Mouse (Mus musculus) forebrain, embryonic 11.5 days (tissue): ENCODE measurements at regions not wholly inside any gene's neighbourhood (a gene's known extent, or its start where the extent isn't known, plus 50 kb on each side); places are given as distances from the start of the nearest gene placed in this dataset.

Experiments
- ATAC-seq: fragments of 200-750 bp; cut with Nextera tagmentation; replicated peaks from 2 replicates; pipeline ENCODE4 v1.8.0; 2017; ENCODE audit warnings: moderate TSS enrichment; ENCODE audit not compliant: low FRiP score
- DNase-seq: peaks from one replicate; pipeline ENCODE4 v3.0.0-alpha.2; 2017; ENCODE audit warnings: low spot score
- H3K27ac ChIP-seq: fragments of 300-500 bp; sonication (generic); 2 replicates; pipeline ENCODE4 v1.5.1; 2014; ENCODE audit warnings: low read depth, low read length
- H3K27me3 ChIP-seq: fragments of 300-500 bp; sonication (generic); 2 replicates; pipeline ENCODE4 v1.6.1; 2014; ENCODE audit warnings: mild to moderate bottlenecking, low read length, mixed read lengths; ENCODE audit not compliant: control insufficient read depth, insufficient read depth
- H3K36me3 ChIP-seq: fragments of 300-500 bp; sonication (generic); 2 replicates; pipeline ENCODE4 v1.6.1; 2014; ENCODE audit warnings: mild to moderate bottlenecking, low read length, moderate library complexity, mixed read lengths; ENCODE audit not compliant: control insufficient read depth, insufficient read depth
- H3K4me1 ChIP-seq: fragments of 300-500 bp; sonication (generic); replicated peaks from 2 replicates; pipeline ENCODE4 v1.6.1; 2014; ENCODE audit warnings: low read length, mixed read lengths; ENCODE audit not compliant: control insufficient read depth, insufficient read depth
- H3K4me2 ChIP-seq: fragments of 300-500 bp; sonication (generic); 2 replicates; pipeline ENCODE4 v1.6.1; 2014; ENCODE audit warnings: low read depth, mild to moderate bottlenecking, low read length, moderate library complexity, mixed read lengths; ENCODE audit not compliant: severe bottlenecking
- H3K4me3 ChIP-seq: fragments of 300-500 bp; sonication (generic); 2 replicates; pipeline ENCODE4 v1.5.1; 2014; ENCODE audit warnings: low read depth, low read length
- H3K9ac ChIP-seq: fragments of 300-500 bp; sonication (generic); 2 replicates; pipeline ENCODE4 v1.6.1; 2014; ENCODE audit warnings: low read length
- H3K9me3 ChIP-seq: fragments of 300-500 bp; sonication (generic); 2 replicates; pipeline ENCODE4 v1.6.1; 2016; ENCODE audit warnings: low read length, mixed read lengths; ENCODE audit not compliant: control insufficient read depth
- WGBS: fragments of 180-500 bp; shearing (Covaris S2); extraction: QIAGEN DNeasy Blood & Tissue Kit; methylation state at CpG from one replicate; pipeline ENCODE4 v1.1.7; 2014; 5-methylcytosine and 5-hydroxymethylcytosine counted together

DNA sequence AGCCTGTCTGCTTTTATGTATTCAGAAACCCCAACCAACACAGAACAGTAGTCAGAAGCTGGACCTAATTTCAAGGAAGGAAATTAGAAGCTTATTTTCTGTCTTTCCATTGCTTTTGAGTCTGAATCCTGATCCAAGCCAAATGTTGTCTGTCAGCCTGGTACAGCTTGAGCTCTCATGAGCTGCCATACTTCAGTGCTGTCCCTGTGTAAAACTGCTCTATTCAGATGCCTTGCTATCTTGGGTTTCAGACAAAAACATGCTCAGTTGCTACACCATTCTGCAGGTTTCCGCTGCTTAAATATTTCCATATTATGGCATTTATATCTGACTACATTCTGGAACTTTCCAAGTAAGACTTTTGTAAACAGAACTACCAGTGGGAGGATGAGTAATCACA lies 1403.2 kb downstream of the Epha7 start:
- no peaks in the 10 kb centered on the region for H3K9me3 ChIP-seq
- H3K4me1 ChIP-seq = no peaks in the 10 kb centered on the region
- H3K36me3 ChIP-seq = no peaks in the 10 kb centered on the region
- H3K4me2 ChIP-seq = no peak overlapping the region
- no peak for ATAC-seq
- no peak overlapping the region for H3K27ac ChIP-seq
- no peak overlapping the region for H3K4me3 ChIP-seq
- WGBS = 95% methylated on average over 1 of the region's 1 CpGs
- no peak for DNase-seq
- no peaks in the 10 kb centered on the region for H3K27me3 ChIP-seq
- no peak overlapping the region for H3K9ac ChIP-seq

DNA sequence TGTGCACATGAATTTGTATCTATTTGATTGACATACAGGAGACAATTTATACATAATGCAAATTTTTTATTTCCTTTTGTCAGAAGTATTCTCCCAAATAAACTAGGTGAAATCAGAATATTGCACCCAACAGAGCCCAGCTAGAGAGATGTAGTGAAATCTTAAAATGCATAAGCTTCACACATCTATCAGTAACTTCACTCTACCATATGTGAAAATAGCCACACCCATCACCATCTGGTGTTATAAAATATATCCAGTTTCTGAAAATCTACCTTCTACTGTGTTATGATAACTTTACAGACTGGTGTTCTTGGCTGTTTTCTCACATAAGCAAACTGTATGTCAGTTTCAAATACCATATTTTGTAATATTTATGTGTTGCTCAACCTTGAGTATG lies 1414.2 kb downstream of the Epha7 start:
- no peaks in the 10 kb centered on the region for H3K4me1 ChIP-seq
- no peaks in the 10 kb centered on the region for H3K27me3 ChIP-seq
- no peak overlapping the region for H3K4me3 ChIP-seq
- DNase-seq (no peak), ATAC-seq (no peak)
- H3K36me3 ChIP-seq = no peaks in the 10 kb centered on the region
- no peak overlapping the region for H3K9ac ChIP-seq
- H3K4me2 ChIP-seq = no peak overlapping the region
- H3K27ac ChIP-seq = no peak overlapping the region
- no peaks in the 10 kb centered on the region for H3K9me3 ChIP-seq

DNA sequence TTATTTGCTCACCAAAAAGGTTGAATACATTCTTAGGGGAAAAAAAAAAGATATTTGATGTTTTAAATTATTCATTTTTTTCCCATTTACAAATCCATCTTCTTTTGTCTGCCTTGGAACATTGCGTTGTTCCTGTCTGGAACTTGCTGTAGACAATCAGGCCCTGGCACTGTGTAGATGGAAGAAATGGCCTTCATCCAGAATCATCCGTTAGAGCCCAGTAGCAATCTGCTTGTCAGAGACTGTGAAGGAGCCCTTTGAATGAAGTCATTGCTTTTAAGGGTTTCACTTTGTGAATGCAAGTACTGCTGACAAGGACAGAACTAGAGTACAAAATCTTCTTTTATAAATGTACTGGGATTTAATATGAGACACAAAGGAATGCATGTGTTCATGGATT lies 1449.2 kb downstream of the Epha7 start:
- 90% methylated on average over 2 of the region's 2 CpGs for WGBS
- H3K4me3 ChIP-seq = no peak overlapping the region
- no peaks in the 10 kb centered on the region for H3K27me3 ChIP-seq
- H3K9ac ChIP-seq = no peak overlapping the region
- H3K4me2 ChIP-seq = no peak overlapping the region
- H3K36me3 ChIP-seq = no peaks in the 10 kb centered on the region
- ATAC-seq = no peak
- H3K9me3 ChIP-seq = no peaks in the 10 kb centered on the region
- no peak for DNase-seq
- H3K27ac ChIP-seq = no peak overlapping the region
- no peaks in the 10 kb centered on the region for H3K4me1 ChIP-seq

DNA sequence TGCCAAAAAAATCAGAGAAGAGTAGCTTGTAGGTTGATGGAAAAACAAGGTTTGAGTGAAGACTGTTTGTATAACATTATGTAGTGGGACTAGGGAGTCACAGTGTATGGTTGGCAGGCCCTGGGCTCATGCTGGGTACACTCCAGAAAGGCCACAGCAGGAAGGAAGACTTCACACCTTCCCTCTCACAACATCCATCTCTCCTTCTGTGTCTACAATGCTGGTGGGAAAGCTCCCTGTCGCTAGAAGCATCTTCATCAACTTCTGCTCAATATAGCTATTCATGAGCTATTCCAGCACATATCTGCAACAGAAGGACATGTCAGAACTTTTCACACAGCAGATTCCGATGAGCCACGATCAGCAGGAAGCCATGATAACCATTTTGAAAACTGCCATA lies 1455.1 kb downstream of the Epha7 start:
- Histone ChIP-seq H3K9me3 (no peaks in the 10 kb centered on the region), H3K4me1 (no peaks in the 10 kb centered on the region), H3K36me3 (no peaks in the 10 kb centered on the region), H3K27ac (no peak overlapping the region), H3K4me3 (no peak overlapping the region), H3K4me2 (no peak overlapping the region), H3K9ac (no peak overlapping the region), H3K27me3 (no peaks in the 10 kb centered on the region)
- DNase-seq (no peak), ATAC-seq (no peak)
- WGBS = 85% methylated on average over 3 of the region's 3 CpGs

DNA sequence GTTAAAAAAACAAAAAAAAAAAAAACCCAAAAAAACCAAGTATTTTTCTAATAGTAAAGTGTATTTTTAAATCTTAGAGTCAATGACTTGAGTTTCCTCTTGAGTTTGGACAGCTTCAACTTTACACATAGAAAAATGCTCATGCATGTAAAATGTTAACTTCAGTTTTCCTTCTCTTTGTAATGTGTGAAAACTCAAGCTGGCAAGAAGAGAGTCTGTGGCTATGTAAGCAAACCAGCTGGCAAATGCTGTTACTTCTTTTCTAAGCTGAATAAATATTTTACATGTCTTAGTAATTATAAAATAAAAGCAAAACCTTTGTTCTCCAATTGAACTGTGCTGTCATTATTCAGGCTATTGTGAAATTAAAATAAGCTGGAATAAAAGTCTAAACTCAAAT lies 1457.1 kb downstream of the Epha7 start:
- no peak overlapping the region for H3K9ac ChIP-seq
- no peaks in the 10 kb centered on the region for H3K9me3 ChIP-seq
- H3K4me1 ChIP-seq = no peaks in the 10 kb centered on the region
- ATAC-seq = no peak
- DNase-seq = no peak
- no peaks in the 10 kb centered on the region for H3K27me3 ChIP-seq
- H3K36me3 ChIP-seq = no peaks in the 10 kb centered on the region
- H3K4me3 ChIP-seq = no peak overlapping the region
- no peak overlapping the region for H3K4me2 ChIP-seq
- no peak overlapping the region for H3K27ac ChIP-seq

DNA sequence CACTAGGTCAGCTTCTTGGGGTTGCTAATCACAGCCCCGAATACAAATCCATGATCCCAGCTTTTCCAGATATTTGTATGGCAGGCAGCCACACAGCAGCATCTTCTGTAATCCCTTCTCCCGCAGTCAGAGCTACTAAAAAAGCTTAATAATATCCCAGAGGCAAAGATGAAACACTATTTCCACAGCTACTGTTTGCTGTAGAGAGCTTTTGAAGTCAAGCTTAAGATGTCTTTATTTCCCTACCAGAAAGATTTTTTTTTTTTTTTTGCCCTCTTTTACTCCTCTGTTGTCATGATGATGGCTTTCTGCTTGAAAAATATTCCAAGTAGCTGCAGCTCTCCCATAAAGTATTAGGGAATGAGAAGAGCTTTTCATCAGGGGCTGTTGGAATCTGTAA lies 1499.5 kb downstream of the Epha7 start:
- Histone ChIP-seq H3K4me1 (no peaks in the 10 kb centered on the region; the same call in 1 of the 2 replicates), H3K9me3 (no peaks in the 10 kb centered on the region), H3K27me3 (no peaks in the 10 kb centered on the region), H3K4me3 (no peak overlapping the region), H3K27ac (no peak overlapping the region), H3K4me2 (no peak overlapping the region), H3K36me3 (no peaks in the 10 kb centered on the region), H3K9ac (no peak overlapping the region; the same call in 1 of the 2 replicates)
- DNase-seq (no peak), ATAC-seq (peak; percentile 31; the same call in 1 of the 2 replicates)
- 37% methylated on average over 2 of the region's 2 CpGs for WGBS

DNA sequence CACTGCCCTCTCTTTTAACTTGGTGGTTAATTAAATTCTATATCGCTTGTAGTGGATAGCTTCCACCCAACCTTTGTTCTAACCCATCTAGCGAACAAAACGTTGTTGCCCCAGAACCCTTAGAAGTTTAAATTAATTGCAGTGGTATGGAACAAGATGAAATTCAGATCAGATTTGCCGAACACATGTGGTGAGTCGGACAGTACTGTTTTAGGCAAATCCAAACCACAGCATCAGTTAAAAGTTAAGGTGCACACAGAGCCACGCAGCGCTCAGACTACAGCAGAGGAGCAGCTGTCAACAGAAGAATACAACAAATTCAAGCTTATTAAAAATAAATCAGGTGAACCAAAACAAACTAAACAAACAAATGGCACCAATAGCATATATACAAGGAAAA lies 1500.0 kb downstream of the Epha7 start:
- Histone ChIP-seq H3K4me1 (no peaks in the 10 kb centered on the region; the same call in 1 of the 2 replicates), H3K9me3 (no peaks in the 10 kb centered on the region), H3K27me3 (no peaks in the 10 kb centered on the region), H3K4me2 (no peak overlapping the region), H3K27ac (no peak overlapping the region), H3K4me3 (no peak overlapping the region), H3K36me3 (no peaks in the 10 kb centered on the region), H3K9ac (no peak overlapping the region)
- DNase-seq (no peak), ATAC-seq (no peak; the same call in 1 of the 2 replicates)
- WGBS = 39% methylated on average over 7 of the region's 7 CpGs

DNA sequence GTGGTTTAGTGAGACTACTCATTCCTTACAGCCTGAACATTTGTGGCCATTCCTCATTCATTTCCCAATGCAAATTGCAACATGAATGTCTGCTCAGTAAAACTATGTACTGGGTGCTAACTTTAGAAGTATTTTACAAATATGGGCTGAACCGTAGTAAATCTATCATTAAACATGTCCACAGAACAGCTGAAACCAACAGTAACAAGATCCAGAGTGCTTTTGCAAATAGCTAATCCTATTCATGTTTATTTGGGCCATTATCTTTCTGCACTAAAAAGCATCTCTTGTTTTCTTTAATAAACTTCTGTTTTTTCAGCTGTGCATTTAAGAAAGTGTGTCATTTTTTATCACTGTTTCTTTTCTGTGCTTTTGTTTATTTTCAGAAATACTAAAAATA lies 1502.4 kb downstream of the Epha7 start:
- Histone ChIP-seq H3K27ac (no peak overlapping the region), H3K9ac (no peak overlapping the region), H3K27me3 (no peaks in the 10 kb centered on the region), H3K9me3 (no peaks in the 10 kb centered on the region), H3K36me3 (no peaks in the 10 kb centered on the region), H3K4me2 (no peak overlapping the region), H3K4me1 (no peaks in the 10 kb centered on the region; the same call in 1 of the 2 replicates), H3K4me3 (no peak overlapping the region)
- 64% methylated on average over 1 of the region's 1 CpGs for WGBS
- ATAC-seq (no peak), DNase-seq (no peak)

DNA sequence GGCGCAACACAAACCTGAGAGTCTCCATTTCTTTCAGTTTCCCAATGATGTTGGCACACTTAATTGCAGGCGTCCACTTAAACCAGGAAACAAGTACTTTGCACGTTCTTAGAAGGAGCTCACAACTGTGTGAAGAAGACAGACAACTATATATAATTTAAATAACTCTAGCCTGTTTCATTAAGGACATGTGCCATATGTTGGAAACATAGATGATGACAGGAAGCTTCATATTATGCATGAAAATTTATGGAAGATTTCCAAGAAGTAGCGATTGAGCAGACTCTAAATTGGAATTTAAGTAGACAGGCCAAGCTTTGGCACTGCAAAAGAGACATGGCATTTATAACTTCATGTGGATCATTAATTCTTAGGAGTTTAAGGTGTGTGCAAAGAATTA lies 1504.1 kb downstream of the Epha7 start:
- H3K9ac ChIP-seq = no peak overlapping the region
- H3K27me3 ChIP-seq = no peaks in the 10 kb centered on the region
- no peak for DNase-seq
- H3K36me3 ChIP-seq = no peaks in the 10 kb centered on the region
- H3K27ac ChIP-seq = no peak overlapping the region
- H3K9me3 ChIP-seq = no peaks in the 10 kb centered on the region
- 90% methylated on average over 4 of the region's 4 CpGs for WGBS
- H3K4me2 ChIP-seq = no peak overlapping the region
- H3K4me3 ChIP-seq = no peak overlapping the region
- H3K4me1 ChIP-seq = no peaks in the 10 kb centered on the region; the same call in 1 of the 2 replicates
- no peak for ATAC-seq
